Mouse (Mus musculus): ENCODE results near the gene Tssk4. TPM values are rescaled to one million over a fixed set of nuclear protein-coding genes. Genes with fewer than 3 reads are reported as not detected.

The Tssk4 gene
- 0.17 and 0.20 TPM in 2 replicates for polyA plus RNA-seq (2014; fragmentation: Nextera tagmentation; extraction: Ambion mirVana)

DNA sequence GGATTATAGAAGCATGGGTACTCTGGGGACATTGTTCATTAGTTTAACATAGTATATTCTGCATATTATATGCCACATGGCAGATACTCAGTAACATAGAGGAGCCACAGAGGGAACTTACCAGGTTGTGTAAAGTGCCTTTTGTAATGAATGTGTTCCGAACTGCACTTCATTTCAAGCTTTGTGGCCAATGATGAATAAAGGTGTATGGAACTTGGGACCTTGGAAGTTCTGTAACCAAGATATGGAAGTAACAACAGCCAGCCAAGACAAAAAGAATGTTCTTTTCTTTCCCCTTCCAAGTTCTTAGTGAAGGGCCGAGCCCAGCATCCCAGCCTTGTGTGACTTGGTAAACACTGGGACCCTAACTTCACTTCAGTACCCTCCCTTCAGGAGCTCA, at the start of gene Tssk4:
Tssk4 (plus strand) TSS at position 301 of the 400 bp plus-strand sequence.
- Histone ChIP-seq H3K4me2 (ENCODE audit: low read length) (no peak within 1 kb of the TSS), H3K27ac (ENCODE audit: low read depth, low read length) (no peak within 1 kb of the TSS), H3K36me3 (ENCODE audit: control insufficient read depth, insufficient read depth, low read length) (peaks cover 10% of the 10 kb centered on the region; the same call in 1 of the 2 replicates), H3K4me3 (ENCODE audit: low read depth, low read length) (no peak within 1 kb of the TSS), H3K9me3 (replicated peaks; ENCODE audit: control insufficient read depth, low read length) (no peaks in the 10 kb centered on the region), H3K27me3 (replicated peaks; ENCODE audit: control insufficient read depth, insufficient read depth, low read length) (no peaks in the 10 kb centered on the region), H3K9ac (ENCODE audit: low read length) (no peak within 1 kb of the TSS), H3K4me1 (ENCODE audit: control insufficient read depth, insufficient read depth, low read length) (peaks cover 1% of the 10 kb centered on the region)
- no peak for ATAC-seq
- no peak for DNase-seq (ENCODE audit: low spot score)
- 98% methylated on average over 2 of the region's 2 CpGs for whole genome bisulfite sequencing

DNA sequence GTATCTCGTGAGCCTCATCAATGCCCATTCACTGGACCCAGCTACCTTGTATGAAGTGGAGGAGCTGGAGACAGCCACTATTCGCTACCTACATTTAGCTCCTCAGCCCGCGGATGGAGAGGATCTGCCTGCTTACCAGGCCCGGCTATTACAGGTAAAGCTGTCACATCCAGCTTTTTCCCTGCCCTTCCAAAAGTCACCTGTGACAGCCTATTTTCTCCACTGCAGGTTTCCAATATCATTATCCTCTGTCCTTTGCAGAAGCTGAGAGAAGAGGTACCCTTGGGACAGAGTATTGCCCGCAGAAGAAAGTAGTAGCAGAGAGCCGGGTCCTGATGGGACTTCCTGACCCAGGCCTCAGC, 46.7 kb upstream of the Tssk4 start, which contains the start of gene Irf9:
Irf9 (plus strand) TSS at position 301 of the 362 bp plus-strand sequence.
- Histone ChIP-seq H3K27me3 (replicated peaks; ENCODE audit: control insufficient read depth, insufficient read depth, low read length) (no peaks in the 10 kb centered on the region), H3K27ac (ENCODE audit: low read depth, low read length) (no peak within 1 kb of the TSS), H3K9me3 (replicated peaks; ENCODE audit: control insufficient read depth, low read length) (no peaks in the 10 kb centered on the region), H3K4me2 (ENCODE audit: low read length) (peak within 1 kb of the TSS; percentile 36), H3K36me3 (ENCODE audit: control insufficient read depth, insufficient read depth, low read length) (peaks cover 74% of the 10 kb centered on the region), H3K9ac (ENCODE audit: low read length) (no peak within 1 kb of the TSS; the same call in 1 of the 2 replicates), H3K4me3 (ENCODE audit: low read depth, low read length) (peak within 1 kb of the TSS; percentile 3; the same call in 1 of the 2 replicates), H3K4me1 (ENCODE audit: control insufficient read depth, insufficient read depth, low read length) (no peaks in the 10 kb centered on the region)
- ATAC-seq (no peak), DNase-seq (ENCODE audit: low spot score) (no peak)
- 90% methylated on average over 7 of the region's 7 CpGs for WGBS

DNA sequence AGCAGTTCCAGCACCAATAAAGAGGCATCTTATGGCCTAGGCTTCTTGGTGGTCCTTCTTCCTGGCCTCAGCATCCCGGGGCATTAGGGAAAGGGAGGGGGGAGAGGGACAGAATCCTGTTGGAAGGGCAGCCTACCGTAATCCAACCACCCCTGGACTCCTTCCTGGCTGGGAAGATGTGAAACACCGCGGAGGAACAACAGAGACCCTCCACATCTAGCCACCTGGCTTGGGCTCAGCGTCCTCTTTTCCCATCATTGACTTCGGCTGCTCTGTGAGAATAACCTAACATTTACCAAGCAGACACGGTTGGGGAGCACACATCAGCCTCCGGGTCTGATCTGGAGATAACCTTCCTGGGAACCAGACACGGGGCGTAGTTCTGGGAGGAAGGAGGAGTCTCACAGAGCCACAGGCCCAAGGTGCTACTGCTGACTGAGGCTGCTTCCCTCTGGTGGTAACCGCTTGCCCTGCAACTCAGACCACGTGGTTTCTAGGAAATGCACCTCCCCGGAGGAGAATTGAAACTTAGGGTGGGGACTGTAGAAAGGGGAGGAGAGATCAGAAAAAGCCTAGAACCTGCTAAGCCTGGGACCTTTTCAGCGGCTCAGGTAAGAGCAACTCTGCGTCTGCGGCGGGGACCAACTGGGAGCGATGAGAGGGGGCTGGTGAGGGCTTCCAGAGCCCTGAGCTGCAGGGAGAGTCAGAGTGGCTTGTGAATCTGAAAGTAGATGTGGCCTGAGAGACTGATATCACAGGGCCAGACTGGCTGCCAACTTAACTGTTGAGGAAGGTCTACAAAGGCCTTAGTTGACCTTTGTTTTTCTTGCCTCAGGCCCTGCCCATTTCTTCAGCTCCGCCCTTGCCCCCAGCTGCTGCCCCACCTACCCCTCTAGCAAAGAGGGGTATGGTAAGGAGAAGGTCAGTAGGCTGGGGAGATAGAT, 46.1 kb upstream of the Tssk4 start:
- Histone ChIP-seq H3K4me3 (ENCODE audit: low read depth, low read length) (peak overlapping the region; percentile 3; the same call in 1 of the 2 replicates), H3K9ac (ENCODE audit: low read length) (no peak overlapping the region; the same call in 1 of the 2 replicates), H3K27ac (ENCODE audit: low read depth, low read length) (no peak overlapping the region), H3K9me3 (replicated peaks; ENCODE audit: control insufficient read depth, low read length) (no peaks in the 10 kb centered on the region), H3K4me1 (ENCODE audit: control insufficient read depth, insufficient read depth, low read length) (no peaks in the 10 kb centered on the region), H3K27me3 (replicated peaks; ENCODE audit: control insufficient read depth, insufficient read depth, low read length) (no peaks in the 10 kb centered on the region), H3K36me3 (ENCODE audit: control insufficient read depth, insufficient read depth, low read length) (peaks cover 74% of the 10 kb centered on the region), H3K4me2 (ENCODE audit: low read length) (peak overlapping the region; percentile 36)
- DNase-seq (ENCODE audit: low spot score) (peak; percentile 84), ATAC-seq (peak; percentile 90)
- 20% methylated on average over 19 of the region's 19 CpGs for WGBS

DNA sequence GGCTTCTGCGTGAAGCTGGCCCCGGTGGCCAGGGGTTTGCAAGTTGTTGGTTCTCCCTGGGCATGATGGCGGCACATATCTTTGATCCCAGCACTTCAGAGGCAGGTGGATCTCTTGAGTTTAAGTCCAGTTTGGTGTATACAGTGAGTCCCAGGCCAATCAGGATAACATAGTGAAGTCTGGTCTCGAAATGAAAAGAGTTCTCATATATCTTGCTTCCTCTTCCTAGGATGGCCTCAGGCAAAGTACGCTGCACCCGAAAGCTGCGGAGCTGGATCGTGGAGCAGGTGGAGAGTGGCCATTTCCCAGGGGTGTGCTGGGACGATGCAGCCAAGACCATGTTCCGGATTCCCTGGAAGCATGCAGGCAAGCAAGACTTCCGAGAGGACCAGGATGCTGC, 45.2 kb upstream of the Tssk4 start:
- DNase-seq (ENCODE audit: low spot score) (no peak), ATAC-seq (no peak)

DNA sequence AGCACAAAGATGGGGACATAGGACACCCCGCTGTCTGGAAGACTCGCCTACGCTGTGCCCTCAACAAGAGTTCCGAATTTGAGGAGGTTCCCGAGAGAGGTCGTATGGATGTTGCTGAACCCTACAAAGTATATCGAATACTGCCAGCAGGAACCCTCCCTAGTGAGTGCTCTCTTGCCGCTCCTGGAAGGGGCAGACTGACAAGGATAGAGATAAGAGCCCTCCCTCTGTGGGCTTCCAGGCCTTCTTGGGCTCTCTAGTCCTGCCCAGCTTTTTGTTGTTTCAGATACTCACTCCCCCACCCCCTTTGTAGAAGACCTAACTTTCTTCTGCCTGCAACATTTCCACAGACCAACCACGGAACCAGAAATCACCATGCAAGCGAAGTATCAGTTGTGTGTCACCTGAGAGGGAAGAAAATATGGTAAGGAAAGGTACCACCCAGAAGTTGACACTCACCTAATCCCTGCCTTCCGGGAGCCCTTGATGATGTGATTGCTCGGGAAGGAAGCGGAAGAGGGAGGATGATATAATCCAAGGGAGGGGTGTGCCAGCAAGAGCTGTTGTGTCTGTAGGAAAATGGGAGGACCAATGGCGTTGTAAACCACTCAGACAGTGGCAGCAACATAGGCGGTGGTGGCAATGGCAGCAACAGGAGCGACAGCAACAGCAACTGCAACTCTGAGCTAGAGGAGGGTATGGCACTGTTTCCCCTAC, 44.1 kb upstream of the Tssk4 start:
- DNase-seq (ENCODE audit: low spot score), result no peak

More for the DNA sequence above, 45.2 kb upstream of the Tssk4 start:
- no peak overlapping the region for H3K4me2 ChIP-seq (ENCODE audit: low read length)
- 95% methylated on average over 11 of the region's 11 CpGs for WGBS
- no peaks in the 10 kb centered on the region for H3K9me3 ChIP-seq (replicated peaks; ENCODE audit: control insufficient read depth, low read length)
- no peaks in the 10 kb centered on the region for H3K4me1 ChIP-seq (ENCODE audit: control insufficient read depth, insufficient read depth, low read length)
- no peak overlapping the region for H3K27ac ChIP-seq (ENCODE audit: low read depth, low read length)
- no peaks in the 10 kb centered on the region for H3K27me3 ChIP-seq (replicated peaks; ENCODE audit: control insufficient read depth, insufficient read depth, low read length)
- H3K4me3 ChIP-seq (ENCODE audit: low read depth, low read length), result no peak overlapping the region
- no peak overlapping the region for H3K9ac ChIP-seq (ENCODE audit: low read length)
- peaks cover 73% of the 10 kb centered on the region for H3K36me3 ChIP-seq (ENCODE audit: control insufficient read depth, insufficient read depth, low read length)

DNA sequence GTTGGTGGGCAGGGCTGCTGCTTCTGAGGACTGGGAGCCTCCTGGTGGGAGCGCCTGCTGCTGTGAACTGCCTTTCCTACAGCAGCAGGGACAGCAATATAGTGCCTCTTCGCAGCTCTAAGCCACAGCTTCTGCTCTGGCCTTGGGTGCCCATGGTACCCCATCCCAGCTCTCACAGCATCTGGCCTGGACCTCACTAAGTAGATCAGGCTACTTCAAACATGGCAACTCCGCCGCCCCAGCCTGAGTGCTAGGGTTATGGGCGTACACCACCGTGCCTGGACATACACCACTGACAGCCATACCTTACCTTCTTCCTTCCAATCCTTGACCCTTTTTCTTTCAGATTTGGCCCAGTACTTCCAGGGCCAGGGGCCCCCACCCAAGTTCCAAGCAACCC, 41.6 kb upstream of the Tssk4 start:
- H3K36me3 ChIP-seq (ENCODE audit: control insufficient read depth, insufficient read depth, low read length), result peaks cover 43% of the 10 kb centered on the region
- no peak overlapping the region for H3K9ac ChIP-seq (ENCODE audit: low read length)
- no peaks in the 10 kb centered on the region for H3K27me3 ChIP-seq (replicated peaks; ENCODE audit: control insufficient read depth, insufficient read depth, low read length)
- H3K4me3 ChIP-seq (ENCODE audit: low read depth, low read length), result no peak overlapping the region
- 95% methylated on average over 6 of the region's 6 CpGs for WGBS
- H3K27ac ChIP-seq (ENCODE audit: low read depth, low read length), result no peak overlapping the region
- ATAC-seq, result no peak
- no peaks in the 10 kb centered on the region for H3K4me1 ChIP-seq (ENCODE audit: control insufficient read depth, insufficient read depth, low read length)
- H3K4me2 ChIP-seq (ENCODE audit: low read length), result no peak overlapping the region
- H3K9me3 ChIP-seq (replicated peaks; ENCODE audit: control insufficient read depth, low read length), result no peaks in the 10 kb centered on the region
- DNase-seq (ENCODE audit: low spot score), result no peak

More for the DNA sequence above, 44.1 kb upstream of the Tssk4 start:
- H3K36me3 ChIP-seq (ENCODE audit: control insufficient read depth, insufficient read depth, low read length), result peaks cover 68% of the 10 kb centered on the region
- H3K27me3 ChIP-seq (replicated peaks; ENCODE audit: control insufficient read depth, insufficient read depth, low read length), result no peaks in the 10 kb centered on the region
- WGBS, result 94% methylated on average over 16 of the region's 16 CpGs
- H3K4me1 ChIP-seq (ENCODE audit: control insufficient read depth, insufficient read depth, low read length), result no peaks in the 10 kb centered on the region
- no peaks in the 10 kb centered on the region for H3K9me3 ChIP-seq (replicated peaks; ENCODE audit: control insufficient read depth, low read length)
- no peak overlapping the region for H3K4me2 ChIP-seq (ENCODE audit: low read length)
- no peak overlapping the region for H3K27ac ChIP-seq (ENCODE audit: low read depth, low read length)
- H3K9ac ChIP-seq (ENCODE audit: low read length), result no peak overlapping the region
- no peak overlapping the region for H3K4me3 ChIP-seq (ENCODE audit: low read depth, low read length)
- no peak for ATAC-seq

DNA sequence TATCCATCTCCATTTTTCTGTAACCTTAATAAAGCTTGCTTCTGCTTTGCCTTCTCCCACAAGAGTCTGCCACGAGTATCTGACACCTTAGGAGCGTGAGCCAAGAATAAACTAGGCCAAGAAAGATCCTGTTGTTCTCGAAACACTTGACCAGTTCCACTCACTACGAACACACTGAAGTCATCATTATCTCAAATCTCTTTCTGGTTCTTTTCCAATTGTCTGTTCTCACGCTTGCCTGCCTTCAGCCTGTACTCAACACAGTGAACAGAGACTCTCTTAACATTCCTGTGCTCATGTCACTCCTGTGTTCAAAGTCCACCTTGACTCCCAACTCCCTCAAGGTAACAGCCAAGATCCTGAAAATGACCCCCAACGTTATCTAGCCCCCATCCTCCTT, 36.6 kb upstream of the Tssk4 start:
- H3K9me3 ChIP-seq (replicated peaks; ENCODE audit: control insufficient read depth, low read length), result no peaks in the 10 kb centered on the region
- no peak overlapping the region for H3K4me3 ChIP-seq (ENCODE audit: low read depth, low read length)
- no peak for ATAC-seq
- no peak overlapping the region for H3K9ac ChIP-seq (ENCODE audit: low read length)
- no peaks in the 10 kb centered on the region for H3K27me3 ChIP-seq (replicated peaks; ENCODE audit: control insufficient read depth, insufficient read depth, low read length)
- WGBS, result 69% methylated on average over 6 of the region's 6 CpGs
- H3K36me3 ChIP-seq (ENCODE audit: control insufficient read depth, insufficient read depth, low read length), result peaks cover 19% of the 10 kb centered on the region
- H3K27ac ChIP-seq (ENCODE audit: low read depth, low read length), result no peak overlapping the region
- H3K4me1 ChIP-seq (ENCODE audit: control insufficient read depth, insufficient read depth, low read length), result no peaks in the 10 kb centered on the region
- H3K4me2 ChIP-seq (ENCODE audit: low read length), result no peak overlapping the region
- no peak for DNase-seq (ENCODE audit: low spot score)

DNA sequence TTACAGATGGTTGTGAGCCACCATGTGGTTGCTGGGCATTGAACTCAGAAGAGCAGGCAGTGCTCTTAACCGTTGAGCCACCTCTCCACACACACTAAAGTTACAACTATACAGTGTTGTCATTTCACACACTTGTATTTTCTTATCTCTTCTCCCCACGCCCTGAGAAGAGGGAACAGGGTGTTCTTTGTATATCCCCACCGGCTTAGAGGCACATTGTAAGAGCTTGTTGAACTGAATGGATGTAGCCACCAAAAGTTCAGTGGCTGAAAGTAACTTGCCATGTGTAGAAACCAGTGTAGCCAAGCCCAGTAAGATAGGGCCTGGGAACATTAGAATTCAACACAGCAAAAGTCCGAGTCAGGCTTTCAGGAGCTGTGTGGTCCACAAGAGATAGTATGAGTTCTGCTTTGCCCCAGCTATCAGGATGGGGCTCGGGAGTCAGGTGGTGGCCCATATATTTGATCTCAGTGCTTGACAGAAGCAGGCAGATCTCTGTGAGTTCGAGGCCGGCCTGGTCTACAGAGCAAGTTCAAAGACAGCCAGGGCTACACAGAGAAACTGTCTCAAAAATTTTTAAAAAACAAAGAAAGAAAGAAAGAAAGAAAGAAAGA, 35.3 kb upstream of the Tssk4 start:
- Histone ChIP-seq H3K36me3 (ENCODE audit: control insufficient read depth, insufficient read depth, low read length) (peaks cover 7% of the 10 kb centered on the region; the same call in 1 of the 2 replicates), H3K4me2 (ENCODE audit: low read length) (no peak overlapping the region), H3K27ac (ENCODE audit: low read depth, low read length) (no peak overlapping the region), H3K27me3 (replicated peaks; ENCODE audit: control insufficient read depth, insufficient read depth, low read length) (no peaks in the 10 kb centered on the region), H3K9ac (ENCODE audit: low read length) (no peak overlapping the region), H3K9me3 (replicated peaks; ENCODE audit: control insufficient read depth, low read length) (no peaks in the 10 kb centered on the region), H3K4me1 (ENCODE audit: control insufficient read depth, insufficient read depth, low read length) (no peaks in the 10 kb centered on the region), H3K4me3 (ENCODE audit: low read depth, low read length) (no peak overlapping the region)
- ATAC-seq (no peak), DNase-seq (ENCODE audit: low spot score) (no peak)
- 82% methylated on average over 7 of the region's 7 CpGs for WGBS
